In genomic region chr17:46627409-46627808, GRCm38 (mm10) we compare ENCODE assay signal across 12 mouse cellular contexts. TPM values are rescaled to one million over a fixed set of nuclear protein-coding genes. Genes with fewer than 3 reads are reported as not detected.
DNase-seq lines count a peak whose midpoint lies in the region; ATAC-seq lines count a peak whose summit lies in the region.
"Had no signal": no experiment of that assay in that cellular context is flagged by ENCODE, and none has a peak within 500 bp of the region (broad histone marks: within the 10 kb centered on the region; RNA-seq: fewer than 3 reads in every experiment).

No protein-coding gene starts in this region.

- no peaks in the 10 kb centered on the region for H3K27me3 ChIP-seq in kidney, embryonic 14.5 days (ENCODE audit: control insufficient read depth, insufficient read depth, low read length)
- H3K27me3 ChIP-seq in forebrain, embryonic 13.5 days = no peaks in the 10 kb centered on the region
- no peaks in the 10 kb centered on the region for H3K27me3 ChIP-seq in limb, embryonic 13.5 days
- H3K27me3 ChIP-seq in neural tube, embryonic 14.5 days (ENCODE audit: control insufficient read depth, insufficient read depth, low read length) = no peaks in the 10 kb centered on the region

- H3K9me3 ChIP-seq in kidney, embryonic 14.5 days (ENCODE audit: control insufficient read depth, low read length) = no peaks in the 10 kb centered on the region
- H3K9me3 ChIP-seq in forebrain, embryonic 13.5 days (replicated peaks) = no peaks in the 10 kb centered on the region
- H3K9me3 ChIP-seq in limb, embryonic 13.5 days = no peaks in the 10 kb centered on the region
- no peaks in the 10 kb centered on the region for H3K9me3 ChIP-seq in neural tube, embryonic 14.5 days (ENCODE audit: control insufficient read depth, low read length)
- H3K9me3 ChIP-seq: liver, embryonic 15.5 days had no signal

- H3K4me1 ChIP-seq in kidney, embryonic 14.5 days (ENCODE audit: control insufficient read depth, insufficient read depth, low read length) = peaks cover 77% of the 10 kb centered on the region
- H3K4me1 ChIP-seq in forebrain, embryonic 13.5 days = peaks cover 54% of the 10 kb centered on the region
- H3K4me1 ChIP-seq in limb, embryonic 13.5 days = peaks cover 81% of the 10 kb centered on the region
- H3K4me1 ChIP-seq in neural tube, embryonic 14.5 days (ENCODE audit: control insufficient read depth, insufficient read depth, low read length) = peaks cover 30% of the 10 kb centered on the region

- WGBS in kidney, embryonic 14.5 days = 8% methylated on average over 6 of the region's 6 CpGs
- WGBS in forebrain, embryonic 13.5 days = 65% methylated on average over 6 of the region's 6 CpGs
- WGBS in limb, embryonic 13.5 days = 8% methylated on average over 6 of the region's 6 CpGs
- WGBS in neural tube, embryonic 14.5 days = 16% methylated on average over 6 of the region's 6 CpGs

- no peak for ATAC-seq in kidney, embryonic 14.5 days (ENCODE audit: low FRiP score, low TSS enrichment)
- ATAC-seq in forebrain, embryonic 13.5 days = no peak
- no peak for ATAC-seq in limb, embryonic 13.5 days (ENCODE audit: low FRiP score, low read depth)
- no peak for ATAC-seq in neural tube, embryonic 14.5 days (ENCODE audit: low read depth)

- H3K27ac ChIP-seq in kidney, embryonic 14.5 days (ENCODE audit: low read depth, low read length) = peak overlapping the region; percentile 69
- H3K27ac ChIP-seq in forebrain, embryonic 13.5 days = no peak overlapping the region
- peak overlapping the region; percentile 63 for H3K27ac ChIP-seq in limb, embryonic 13.5 days
- no peak overlapping the region for H3K27ac ChIP-seq in neural tube, embryonic 14.5 days (ENCODE audit: low read depth, low read length)
- H3K27ac ChIP-seq: liver, embryonic 15.5 days had no signal

- peak overlapping the region; percentile 96 for H3K9ac ChIP-seq in kidney, embryonic 14.5 days (ENCODE audit: low read depth, low read length)
- peak overlapping the region; percentile 98 for H3K9ac ChIP-seq in forebrain, embryonic 13.5 days
- H3K9ac ChIP-seq in limb, embryonic 13.5 days = peak overlapping the region; percentile 92
- H3K9ac ChIP-seq in neural tube, embryonic 14.5 days (replicated peaks; ENCODE audit: low read depth, low read length) = 0 out of 2 replicates have a peak overlapping the region, but pooled peaks have one; percentile 26
- H3K9ac ChIP-seq: liver, embryonic 15.5 days had no signal

- no peak for DNase-seq in kidney, postnatal 25 days
- no peak for DNase-seq in yolk sac, embryonic 10.5 days (ENCODE audit: low spot score)
- DNase-seq in frontal cortex, postnatal 36 days (ENCODE audit: low spot score in 2 of 2) = no peak
- DNase-seq in layer of hippocampus, adult 11-12 months (ENCODE audit: low spot score) = no peak
- DNase-seq: adrenal gland, postnatal 10 days; kidney, adult 11 months; retina, postnatal 1 day had no signal

- H3K4me3 ChIP-seq in kidney, embryonic 14.5 days (ENCODE audit: low read length) = peak overlapping the region; percentile 81
- H3K4me3 ChIP-seq in forebrain, embryonic 13.5 days = peak overlapping the region; percentile 96
- H3K4me3 ChIP-seq in limb, embryonic 13.5 days = peak overlapping the region; percentile 70
- peak overlapping the region; percentile 91 for H3K4me3 ChIP-seq in neural tube, embryonic 14.5 days (ENCODE audit: low read depth, low read length)

- no peaks in the 10 kb centered on the region for H3K36me3 ChIP-seq in kidney, embryonic 14.5 days (ENCODE audit: control insufficient read depth, insufficient read depth, low read length)
- H3K36me3 ChIP-seq in forebrain, embryonic 13.5 days (ENCODE audit: poor library complexity, severe bottlenecking) = peaks cover 15% of the 10 kb centered on the region
- peaks cover 12% of the 10 kb centered on the region for H3K36me3 ChIP-seq in limb, embryonic 13.5 days
- H3K36me3 ChIP-seq in neural tube, embryonic 14.5 days (ENCODE audit: control insufficient read depth, insufficient read depth, low read length) = peaks cover 12% of the 10 kb centered on the region
- H3K36me3 ChIP-seq: liver, embryonic 15.5 days had no signal

- peak overlapping the region; percentile 79 for H3K4me2 ChIP-seq in kidney, embryonic 14.5 days (replicated peaks; ENCODE audit: low read depth, low read length)
- peak overlapping the region; percentile 77 for H3K4me2 ChIP-seq in forebrain, embryonic 13.5 days
- peak overlapping the region; percentile 89 for H3K4me2 ChIP-seq in limb, embryonic 13.5 days (replicated peaks)
- peak overlapping the region; percentile 68 for H3K4me2 ChIP-seq in neural tube, embryonic 14.5 days (ENCODE audit: low read depth, low read length)

RNA-seq across cellular contexts. Expression of gene Ptk7, which starts 1.9 kb away (rescaled TPM):
- polyA plus RNA-seq in kidney, embryonic 14.5 days (2014; fragmentation: Nextera tagmentation; extraction: Ambion mirVana) = 58.5 and 64.1 TPM in 2 replicates
- 32.5 and 35.3 TPM in 2 replicates for polyA plus RNA-seq in forebrain, embryonic 13.5 days (2015; fragmentation: Nextera tagmentation; extraction: Ambion mirVana)
- 128 and 138 TPM in 2 replicates for polyA plus RNA-seq in limb, embryonic 13.5 days (2015; fragmentation: Nextera tagmentation; extraction: Ambion mirVana)
- polyA plus RNA-seq in neural tube, embryonic 14.5 days (2014; fragmentation: Nextera tagmentation; extraction: Ambion mirVana) = 7.9 and 23.7 TPM in 2 replicates

RNA-seq across cellular contexts. Expression of gene Klc4, which starts 18.4 kb away (rescaled TPM):
- 22.0 and 31.5 TPM in 2 replicates for polyA plus RNA-seq in kidney, embryonic 14.5 days (2014; fragmentation: Nextera tagmentation; extraction: Ambion mirVana)
- polyA plus RNA-seq in forebrain, embryonic 13.5 days (2015; fragmentation: Nextera tagmentation; extraction: Ambion mirVana) = 44.3 and 47.7 TPM in 2 replicates
- polyA plus RNA-seq in limb, embryonic 13.5 days (2015; fragmentation: Nextera tagmentation; extraction: Ambion mirVana) = 26.4 and 26.5 TPM in 2 replicates
- polyA plus RNA-seq in neural tube, embryonic 14.5 days (2014; fragmentation: Nextera tagmentation; extraction: Ambion mirVana) = 27.7 and 32.1 TPM in 2 replicates

RNA-seq across cellular contexts. Expression of gene Mrpl2, which starts 18.6 kb away (rescaled TPM):
- 121 and 141 TPM in 2 replicates for polyA plus RNA-seq in kidney, embryonic 14.5 days (2014; fragmentation: Nextera tagmentation; extraction: Ambion mirVana)
- 89.0 and 97.3 TPM in 2 replicates for polyA plus RNA-seq in forebrain, embryonic 13.5 days (2015; fragmentation: Nextera tagmentation; extraction: Ambion mirVana)
- 104 and 106 TPM in 2 replicates for polyA plus RNA-seq in limb, embryonic 13.5 days (2015; fragmentation: Nextera tagmentation; extraction: Ambion mirVana)
- polyA plus RNA-seq in neural tube, embryonic 14.5 days (2014; fragmentation: Nextera tagmentation; extraction: Ambion mirVana) = 59.9 and 64.4 TPM in 2 replicates

RNA-seq across cellular contexts. Expression of gene Cul7, which starts 22.7 kb away (rescaled TPM):
- polyA plus RNA-seq in kidney, embryonic 14.5 days (2014; fragmentation: Nextera tagmentation; extraction: Ambion mirVana) = 40.7 and 42.6 TPM in 2 replicates
- polyA plus RNA-seq in forebrain, embryonic 13.5 days (2015; fragmentation: Nextera tagmentation; extraction: Ambion mirVana) = 33.5 and 39.0 TPM in 2 replicates
- polyA plus RNA-seq in limb, embryonic 13.5 days (2015; fragmentation: Nextera tagmentation; extraction: Ambion mirVana) = 63.2 and 66.0 TPM in 2 replicates
- 30.1 and 33.8 TPM in 2 replicates for polyA plus RNA-seq in neural tube, embryonic 14.5 days (2014; fragmentation: Nextera tagmentation; extraction: Ambion mirVana)

RNA-seq across cellular contexts. Expression of gene Rrp36, which starts 46.7 kb away (rescaled TPM):
- 54.0 and 66.5 TPM in 2 replicates for polyA plus RNA-seq in kidney, embryonic 14.5 days (2014; fragmentation: Nextera tagmentation; extraction: Ambion mirVana)
- polyA plus RNA-seq in forebrain, embryonic 13.5 days (2015; fragmentation: Nextera tagmentation; extraction: Ambion mirVana) = 54.5 and 59.7 TPM in 2 replicates
- 67.6 and 73.9 TPM in 2 replicates for polyA plus RNA-seq in limb, embryonic 13.5 days (2015; fragmentation: Nextera tagmentation; extraction: Ambion mirVana)
- 44.7 and 49.6 TPM in 2 replicates for polyA plus RNA-seq in neural tube, embryonic 14.5 days (2014; fragmentation: Nextera tagmentation; extraction: Ambion mirVana)

Comparison
In these comparisons a context has a peak if more than half of its experiments do, and no peak if none do; other contexts are left out.
1. H3K27ac ChIP-seq: peak in kidney, embryonic 14.5 days (single experiment) and limb, embryonic 13.5 days (single experiment); none in forebrain, embryonic 13.5 days (single experiment) and neural tube, embryonic 14.5 days (single experiment).
2. H3K9ac ChIP-seq: peak in every context shown above with its lines; median percentile 98 in forebrain, embryonic 13.5 days; 96 in kidney, embryonic 14.5 days; 92 in limb, embryonic 13.5 days; 26 in neural tube, embryonic 14.5 days.
3. Peak in every context shown above with its lines, with median percentiles within 50 percentile points of each other: H3K4me2 ChIP-seq and H3K4me3 ChIP-seq.